Mouse (Mus musculus) thymus, postnatal 14 days (tissue): Measurements from ENCODE around the gene Zfp64.

Experiments used
- DNase-seq: peaks from one replicate; pipeline ENCODE4 v3.0.0; 2021

Zfp64 gene

DNA sequence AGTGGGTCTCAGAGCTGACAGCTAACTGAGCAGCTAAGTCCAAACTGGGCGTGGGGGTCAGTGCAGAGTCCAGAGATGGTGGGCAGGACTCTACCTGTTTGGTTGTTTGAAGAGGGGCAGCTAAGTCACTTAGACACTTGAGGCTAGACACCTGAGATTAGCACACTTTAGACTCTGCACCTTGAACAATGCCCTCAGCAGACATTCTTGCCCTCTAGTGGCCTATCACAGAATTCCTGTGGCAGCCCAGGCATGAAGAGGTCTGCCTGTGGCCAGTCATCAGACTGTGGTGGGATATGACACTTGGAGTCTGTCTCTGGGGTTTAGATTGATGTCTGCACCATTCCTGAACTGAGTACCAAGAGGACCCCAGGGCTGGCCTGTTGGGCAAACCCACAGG, 7.7 kb downstream of the Zfp64 start:
- DNase-seq: no peak

GRCm38 (mm10) chr2:168944011-168944410, 11.4 kb downstream of the Zfp64 start:
- no peak for DNase-seq

DNA sequence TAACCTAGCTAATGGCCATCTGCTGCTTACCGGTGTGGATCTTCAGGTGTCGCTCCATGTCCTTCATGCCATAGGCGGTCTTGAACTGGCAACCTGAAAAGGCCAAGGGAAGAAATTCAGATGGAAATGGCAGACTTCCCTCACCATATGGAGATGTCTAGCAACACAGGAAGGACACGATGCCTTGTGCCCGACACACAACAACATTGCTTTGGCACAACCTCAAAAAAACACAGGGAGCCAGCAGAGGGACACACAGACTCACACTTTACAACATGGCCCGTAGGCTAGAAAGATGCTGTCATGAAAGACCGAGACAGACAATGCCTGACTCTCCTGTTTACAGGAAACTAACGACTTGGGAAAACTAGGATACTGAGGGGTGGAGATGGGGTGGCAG, 15.4 kb downstream of the Zfp64 start:
- no peak for DNase-seq

DNA sequence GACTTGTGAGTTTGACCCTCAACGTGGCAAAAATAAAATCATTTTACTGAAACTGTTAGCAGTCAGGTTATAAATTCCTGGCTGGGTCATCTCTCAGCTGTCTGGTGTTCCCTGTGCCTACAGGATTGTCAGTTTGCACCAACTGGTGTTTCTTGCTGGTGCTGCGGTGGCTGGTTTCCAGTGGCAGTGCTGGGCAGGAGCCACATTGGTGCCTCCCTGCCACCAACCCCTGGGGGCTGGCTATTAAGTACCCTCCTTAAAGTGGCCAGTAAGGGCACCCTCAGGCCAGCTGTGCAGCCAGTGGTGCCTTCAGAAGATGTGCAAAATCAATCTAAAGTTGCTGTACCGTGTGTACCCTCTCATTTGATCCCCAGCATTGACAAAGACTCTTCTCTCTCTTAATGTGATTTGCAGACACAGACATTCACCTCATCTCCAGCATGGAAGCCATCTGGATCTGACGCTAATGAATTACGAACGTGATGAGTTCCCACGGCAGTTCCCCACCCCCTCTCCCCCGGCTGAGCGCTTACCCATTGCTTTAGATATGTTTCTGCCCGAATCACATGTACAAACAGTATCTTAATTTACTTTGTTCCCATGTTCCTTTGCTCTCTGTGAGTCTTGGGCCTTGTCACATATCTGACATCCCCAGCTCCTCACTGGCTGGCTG, 16.0 kb downstream of the Zfp64 start:
- no peak for DNase-seq

GRCm38 (mm10) chr2:168936896-168937295, 18.5 kb downstream of the Zfp64 start:
- no peak for DNase-seq

DNA sequence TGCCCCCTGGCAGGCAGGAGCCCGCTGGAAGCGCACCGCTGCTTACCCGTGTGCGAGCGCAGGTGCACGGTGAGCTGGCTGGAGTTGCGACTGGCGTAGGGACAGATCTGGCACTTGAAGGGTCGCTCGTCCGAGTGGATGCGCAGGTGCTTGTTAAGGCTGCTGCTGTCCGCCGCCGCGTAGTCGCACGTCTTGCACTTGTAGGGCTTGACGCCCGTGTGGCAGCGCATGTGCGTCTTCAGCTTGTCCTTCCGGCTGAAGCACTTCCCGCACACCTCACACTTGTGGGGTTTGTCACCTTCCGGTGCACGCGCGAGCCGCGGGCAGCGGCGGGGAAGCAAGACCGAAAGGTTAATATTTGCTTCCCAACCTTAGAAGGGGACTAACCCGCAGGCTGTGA, 20.2 kb downstream of the Zfp64 start:
- no peak for DNase-seq

DNA sequence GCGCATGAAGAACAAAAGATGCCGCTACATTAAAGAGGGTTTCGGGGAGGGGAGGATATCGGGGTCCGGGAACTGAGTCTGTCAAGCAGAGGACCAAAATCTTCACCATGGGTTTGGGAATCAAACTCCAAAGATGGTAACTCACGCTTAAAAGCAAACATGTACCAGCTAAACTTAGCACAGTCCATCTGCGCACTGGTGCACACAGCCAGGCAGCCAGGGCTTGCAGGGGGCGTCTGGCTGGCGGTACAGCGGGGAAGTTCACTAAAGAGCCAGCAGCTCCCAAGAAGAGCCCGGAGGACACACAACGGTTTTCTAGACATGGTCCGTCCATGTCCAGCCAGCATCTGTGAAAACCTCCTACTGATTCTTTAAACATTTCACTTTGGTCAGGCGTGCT, 23.7 kb downstream of the Zfp64 start:
- no peak for DNase-seq

DNA sequence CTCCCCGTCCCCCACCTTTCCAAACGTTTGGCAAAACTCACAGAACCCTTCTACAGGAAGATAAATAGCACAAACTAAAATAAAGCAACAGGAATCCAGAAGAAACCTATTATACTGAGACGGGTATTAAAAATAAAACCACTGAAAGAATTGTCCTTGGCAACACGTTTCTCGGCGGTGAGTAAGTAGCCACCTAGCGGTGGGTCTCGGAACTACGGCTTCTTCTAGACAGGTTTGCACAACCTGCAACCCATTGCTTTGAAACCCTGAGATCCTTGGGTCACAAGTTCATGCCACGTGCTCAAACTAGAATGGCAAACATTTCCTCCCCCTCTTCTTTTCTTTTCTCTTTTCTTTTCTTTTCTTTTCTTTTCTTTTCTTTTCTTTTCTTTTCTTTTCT, 25.7 kb downstream of the Zfp64 start:
- peak; percentile 80 for DNase-seq

DNA sequence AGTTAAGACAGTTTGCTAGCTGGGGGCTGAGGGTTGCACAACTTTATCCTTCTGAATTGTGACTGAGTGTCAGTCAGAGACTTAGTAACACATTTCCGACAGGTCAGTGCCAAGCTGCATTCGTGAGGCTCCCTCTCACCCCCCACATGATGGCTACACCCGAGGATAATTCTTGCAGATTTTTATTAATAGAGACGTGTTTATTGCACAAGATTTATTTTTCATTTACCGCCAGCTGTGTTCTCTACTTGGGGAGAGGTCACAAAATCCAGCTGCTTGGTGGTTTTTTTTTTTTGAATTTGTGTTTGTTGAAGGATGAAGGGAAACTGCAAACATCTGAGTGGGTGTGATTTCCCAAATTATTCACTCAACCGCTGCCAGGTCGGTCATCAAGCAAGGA, 28.0 kb downstream of the Zfp64 start:
- no peak for DNase-seq

- no peak for DNase-seq
These were observed 29.1 kb downstream of the Zfp64 start for GRCm38 (mm10) chr2:168926257-168926810.

DNA sequence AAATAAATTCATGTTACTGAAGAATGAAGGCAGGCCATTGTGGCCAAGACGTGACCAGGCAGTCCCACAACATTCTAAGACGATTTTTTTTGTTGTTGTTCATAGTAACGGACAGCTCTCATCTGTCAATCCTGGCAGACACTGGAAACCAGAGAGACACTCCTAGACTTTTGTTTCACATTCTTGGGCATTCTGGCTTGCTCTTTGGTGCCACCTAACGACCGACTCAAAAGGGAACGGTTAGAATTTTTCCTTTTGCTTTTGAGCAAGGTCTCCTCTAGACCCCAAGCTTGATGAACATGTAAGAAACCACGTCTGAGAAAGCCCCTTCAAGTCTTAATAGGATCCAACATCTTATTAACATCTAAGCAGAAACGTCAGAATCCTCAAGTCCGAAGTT, 31.7 kb downstream of the Zfp64 start:
- peak; percentile 42 for DNase-seq

DNA sequence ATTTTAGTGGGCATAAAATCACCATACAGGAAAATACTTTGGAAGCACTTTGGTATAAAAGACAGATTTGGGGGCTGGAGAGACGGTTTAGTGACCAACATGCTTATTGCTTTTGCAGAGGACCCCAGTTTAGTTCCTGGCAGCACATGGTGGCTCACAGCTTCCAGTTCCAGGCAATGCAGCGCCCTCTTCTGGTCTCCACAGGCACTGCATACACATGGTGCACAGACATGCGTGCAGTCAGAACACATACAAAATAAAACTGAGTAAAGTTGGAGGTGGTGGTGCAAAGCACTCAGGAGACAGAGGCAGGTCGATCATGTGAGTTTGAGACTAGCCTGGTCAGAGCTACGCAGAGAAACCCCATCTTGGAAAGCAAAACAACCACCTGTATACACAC, 32.9 kb downstream of the Zfp64 start:
- DNase-seq: no peak

GRCm38 (mm10) chr2:168920007-168920406, 35.4 kb downstream of the Zfp64 start:
- no peak for DNase-seq

GRCm38 (mm10) chr2:168912901-168913721, 42.3 kb downstream of the Zfp64 start:
- DNase-seq: peak; percentile 31

DNA sequence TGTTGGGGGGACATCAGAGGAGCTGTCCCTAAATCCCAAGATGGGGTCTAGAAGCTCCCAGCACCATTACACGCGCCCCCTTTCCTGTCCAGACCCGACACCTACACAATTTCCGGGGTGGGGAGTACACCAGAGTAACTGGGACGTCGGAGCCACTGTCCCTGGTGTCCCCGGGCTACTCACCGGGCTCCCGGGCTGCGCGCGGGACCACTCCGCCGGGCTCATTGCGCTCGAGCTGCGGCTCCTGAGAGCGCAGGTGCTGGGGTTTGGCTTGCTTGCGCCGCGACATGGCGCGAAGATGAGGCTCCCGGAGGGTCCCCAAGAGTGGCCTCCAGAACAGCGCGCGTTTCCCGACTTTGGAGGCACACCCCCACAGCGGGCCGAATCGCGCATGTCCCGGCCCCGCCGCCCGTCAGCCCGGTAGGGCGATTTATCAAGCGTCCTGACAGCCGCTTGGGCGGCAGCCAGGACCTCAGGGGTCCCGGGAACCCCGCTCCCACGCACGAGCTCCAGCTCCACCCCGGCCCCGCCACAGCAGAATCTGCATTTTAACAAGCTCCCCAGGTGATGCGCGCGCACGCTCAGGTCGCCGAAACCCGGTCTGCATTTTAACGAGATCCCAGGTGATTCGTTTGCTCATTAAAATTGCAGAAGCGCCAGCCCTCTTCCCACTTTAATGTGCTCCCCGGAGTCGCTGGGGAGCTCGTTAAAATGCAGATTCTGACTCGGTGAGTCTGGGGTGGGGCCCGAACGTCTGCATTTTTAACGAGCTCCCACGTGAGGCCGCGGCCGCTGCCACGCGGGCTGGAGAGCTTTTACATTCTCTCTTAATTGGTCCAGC, 43.1 kb downstream of the Zfp64 start:
- DNase-seq: peak; percentile 27

- no peak for DNase-seq
These were observed 43.9 kb downstream of the Zfp64 start for GRCm38 (mm10) chr2:168911527-168911926.

DNA sequence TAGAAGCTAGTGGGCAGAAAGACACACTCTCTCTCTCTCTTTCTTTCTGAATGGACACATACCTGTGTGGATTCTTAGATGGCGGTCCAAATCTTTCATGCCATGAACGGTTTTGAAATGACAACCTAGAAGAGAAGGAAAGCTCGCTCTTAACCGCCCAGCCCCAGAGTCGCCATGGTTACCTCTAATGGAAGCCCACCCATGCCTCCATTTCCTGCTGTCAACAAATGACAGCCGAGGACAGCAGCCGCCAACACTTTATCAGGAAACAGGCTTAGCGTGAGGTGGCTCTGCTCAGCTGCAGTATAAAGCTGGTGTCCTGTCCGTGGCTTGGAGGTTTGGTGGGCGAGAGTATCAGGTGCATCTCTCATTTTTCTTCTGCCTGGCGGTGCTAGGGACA, 49.4 kb downstream of the Zfp64 start:
- no peak for DNase-seq

DNA sequence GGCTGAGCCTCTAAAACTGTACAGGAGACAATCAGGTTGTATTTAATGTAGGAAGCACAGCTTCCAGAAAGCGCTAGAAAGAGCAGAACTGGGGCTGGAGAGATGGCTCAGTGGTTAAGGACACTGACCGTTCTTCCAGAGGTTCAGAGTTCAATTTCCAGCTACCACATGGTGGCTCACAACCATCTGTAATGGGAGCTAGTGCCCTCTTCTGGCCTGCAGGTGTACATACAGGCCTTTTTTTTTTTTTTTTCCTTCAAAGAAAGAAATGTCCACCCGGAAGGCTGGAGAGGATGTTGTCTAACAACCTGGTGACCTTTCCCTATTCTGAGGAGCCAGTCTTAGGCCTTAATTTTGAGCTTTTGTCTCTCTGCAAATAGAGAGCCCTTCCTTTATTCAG, 50.5 kb downstream of the Zfp64 start:
- DNase-seq: no peak

DNA sequence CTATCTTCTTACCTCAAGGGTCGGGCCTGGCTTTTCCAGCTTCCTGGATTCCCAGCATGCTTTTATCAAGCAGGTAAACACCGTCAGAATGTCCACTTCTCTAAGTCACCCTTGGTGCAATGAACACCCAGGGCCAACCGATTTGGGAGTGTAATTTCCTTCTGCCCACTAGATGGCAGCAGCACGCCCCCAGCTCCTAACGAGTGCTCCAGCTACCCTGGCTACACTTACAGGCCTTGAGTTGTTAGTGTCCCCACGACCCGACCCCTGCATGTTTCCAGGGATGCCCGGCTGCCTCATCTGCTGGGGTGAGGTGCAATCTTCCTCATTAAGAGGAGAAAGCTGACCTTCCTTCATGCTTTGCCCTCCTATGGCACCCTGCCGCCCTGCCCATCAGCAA, 51.2 kb downstream of the Zfp64 start:
- peak; percentile 50 for DNase-seq

- peak; percentile 70 for DNase-seq
These were observed 52.8 kb downstream of the Zfp64 start for GRCm38 (mm10) chr2:168902634-168903033.

GRCm38 (mm10) chr2:168897906-168898305, 57.5 kb downstream of the Zfp64 start:
- no peak for DNase-seq

GRCm38 (mm10) chr2:168895531-168895930, 59.9 kb downstream of the Zfp64 start:
- no peak for DNase-seq

GRCm38 (mm10) chr2:168894738-168895137, 60.6 kb downstream of the Zfp64 start:
- DNase-seq: no peak
